Mouse (Mus musculus) lung, adult 18-20 months (tissue): ENCODE measurements at regions not wholly inside any gene's neighbourhood (a gene's known extent, or its start where the extent isn't known, plus 50 kb on each side); places are given as distances from the start of the nearest gene placed in this dataset.
A peak's percentile ranks its signal among the peaks of the same experiment; 100 is the strongest.

ENCODE experiments used
- DNase-seq, 2 experiments: peaks; one replicate each; pipeline ENCODE4 v3.0.0; 2022; ENCODE audit warnings: mixed read lengths in 2 of 2

GRCm38 (mm10) chr4:140401632-140402031, 155.0 kb upstream of the Igsf21 start:
- no peak for DNase-seq

GRCm38 (mm10) chr4:140396548-140396947, 150.0 kb upstream of the Igsf21 start:
- DNase-seq, result no peak

- no peak for DNase-seq
These were observed 145.7 kb upstream of the Igsf21 start for GRCm38 (mm10) chr4:140392290-140392689.

DNA sequence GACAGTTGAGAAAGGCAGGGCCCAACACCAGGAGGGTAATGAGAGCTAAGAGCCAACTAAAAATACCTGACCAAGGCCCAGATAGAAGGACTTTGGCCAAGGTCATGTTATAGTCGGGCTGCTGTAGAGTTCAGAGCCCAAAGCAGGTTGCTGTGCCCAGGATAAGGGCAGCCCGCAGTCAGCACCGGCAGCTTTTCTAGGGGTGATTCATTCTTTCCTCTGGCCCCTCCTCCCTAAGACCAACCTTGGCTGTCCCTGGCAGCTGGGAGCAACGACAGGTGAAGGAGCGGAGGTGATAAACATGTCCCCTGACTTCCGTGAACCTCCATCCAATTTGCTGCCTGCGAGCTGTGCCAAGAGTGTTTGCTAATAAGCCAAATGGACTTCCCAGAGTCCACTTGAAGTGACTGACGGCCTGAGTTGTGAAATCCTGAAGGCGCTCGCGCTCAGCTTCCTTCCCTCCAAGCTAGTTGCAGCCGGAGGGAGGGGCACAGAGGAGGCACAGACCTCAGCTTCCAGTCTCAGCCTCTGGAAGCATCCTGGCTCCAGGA, 144.2 kb upstream of the Igsf21 start:
- DNase-seq, result peak; percentile 67 to 78

GRCm38 (mm10) chr4:140385686-140386085, 139.1 kb upstream of the Igsf21 start:
- DNase-seq, result no peak

DNA sequence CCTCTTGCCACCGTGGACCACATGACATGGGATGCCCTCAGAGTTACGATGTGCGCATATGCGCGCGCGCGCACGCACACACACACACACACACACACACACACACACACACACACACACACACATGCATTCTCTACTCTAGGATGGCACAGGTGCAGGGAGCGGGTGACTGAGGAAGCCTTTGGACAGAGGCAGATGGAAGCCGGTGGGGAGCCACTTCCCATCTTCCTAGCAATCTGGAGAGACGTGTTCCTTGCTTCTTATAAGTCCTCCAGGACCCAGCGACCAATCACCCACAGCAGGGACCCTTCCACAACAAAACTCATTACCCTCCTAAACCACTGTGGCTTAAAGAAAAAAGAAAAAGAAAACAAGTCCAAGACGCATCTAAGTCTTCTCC, 138.6 kb upstream of the Igsf21 start:
- no peak for DNase-seq

DNA sequence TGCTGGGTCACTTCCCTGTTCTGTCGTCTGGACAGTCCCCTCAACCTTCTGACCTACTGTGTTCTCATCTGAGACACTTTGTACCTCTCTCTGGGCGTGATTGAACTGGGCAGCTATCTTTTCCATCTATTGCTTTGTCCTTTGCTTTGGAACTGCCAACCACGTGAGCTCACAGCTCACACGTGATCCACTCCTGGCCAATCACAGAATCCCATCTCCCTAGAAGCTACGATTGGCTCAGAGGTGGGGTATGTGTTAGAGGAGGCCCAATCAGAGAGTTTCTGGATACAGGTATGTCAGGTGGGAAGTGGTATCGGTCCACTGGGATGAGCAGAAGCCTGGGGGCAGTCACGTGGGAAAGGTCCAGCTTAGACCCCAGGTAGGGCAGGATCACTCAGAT, 137.0 kb upstream of the Igsf21 start:
- DNase-seq, result no peak

DNA sequence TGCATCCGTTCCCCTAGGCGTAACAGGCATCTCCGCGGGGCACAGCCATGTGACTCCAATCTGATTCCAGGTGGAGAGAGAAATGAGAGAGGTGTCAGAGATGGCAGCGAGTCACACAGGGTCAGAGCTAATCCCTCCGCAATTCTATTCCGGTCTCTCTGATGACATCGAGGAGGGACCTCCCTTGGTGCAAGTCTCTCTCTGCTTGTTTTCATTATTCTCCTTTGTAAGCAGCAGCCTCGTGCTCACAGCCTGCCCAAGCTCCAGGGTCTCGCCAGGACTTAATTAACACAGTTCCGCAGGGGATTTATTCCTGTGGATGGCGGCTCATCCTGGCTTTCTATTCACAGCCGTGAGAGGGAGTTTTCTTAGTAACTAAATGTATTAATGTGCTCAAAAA, 134.1 kb upstream of the Igsf21 start:
- no peak for DNase-seq

GRCm38 (mm10) chr4:140377941-140378340, 131.4 kb upstream of the Igsf21 start:
- DNase-seq, result no peak

- no peak for DNase-seq
These were observed 126.2 kb upstream of the Igsf21 start for GRCm38 (mm10) chr4:140372586-140373325.

GRCm38 (mm10) chr4:140371426-140372213, 125.0 kb upstream of the Igsf21 start:
- no peak for DNase-seq

DNA sequence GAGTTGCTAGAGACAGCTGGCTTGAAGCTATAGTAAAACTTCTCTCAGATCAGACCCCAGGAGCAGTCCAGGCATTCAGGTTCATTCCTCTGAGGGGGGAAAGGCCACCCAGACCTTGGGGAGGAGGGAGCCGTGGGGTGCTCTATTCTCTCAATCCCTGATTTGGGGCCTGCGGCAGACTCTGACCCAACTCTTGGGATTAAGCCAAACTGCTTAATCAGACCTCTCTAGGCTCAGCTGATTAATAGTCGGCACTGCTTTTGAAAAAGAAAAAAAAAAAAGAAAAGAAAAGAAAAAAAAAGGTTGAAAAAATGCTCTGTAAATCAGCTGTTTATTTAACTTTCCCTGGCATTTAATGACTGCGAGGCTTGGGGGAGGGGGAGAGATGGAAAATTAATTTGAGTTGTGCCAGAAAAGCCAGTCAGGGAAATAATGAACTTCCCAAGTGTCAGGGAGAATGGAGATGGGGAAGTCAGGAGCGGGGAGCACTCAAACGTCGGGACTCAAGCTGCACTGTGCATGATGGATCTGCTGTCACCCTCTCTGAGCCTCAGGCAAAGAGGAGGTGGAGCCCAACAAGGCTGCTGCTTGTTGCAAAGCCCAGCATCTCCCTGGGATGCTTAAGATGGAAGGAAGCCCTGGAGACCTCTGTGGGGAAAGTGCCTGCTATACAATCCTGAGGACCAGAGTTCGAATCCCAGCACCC, 120.5 kb upstream of the Igsf21 start:
- no peak for DNase-seq

GRCm38 (mm10) chr4:140358846-140359245, 112.3 kb upstream of the Igsf21 start:
- no peak for DNase-seq

- DNase-seq, result peak; percentile 29 to 47
These were observed 111.5 kb upstream of the Igsf21 start for GRCm38 (mm10) chr4:140358103-140358502.

DNA sequence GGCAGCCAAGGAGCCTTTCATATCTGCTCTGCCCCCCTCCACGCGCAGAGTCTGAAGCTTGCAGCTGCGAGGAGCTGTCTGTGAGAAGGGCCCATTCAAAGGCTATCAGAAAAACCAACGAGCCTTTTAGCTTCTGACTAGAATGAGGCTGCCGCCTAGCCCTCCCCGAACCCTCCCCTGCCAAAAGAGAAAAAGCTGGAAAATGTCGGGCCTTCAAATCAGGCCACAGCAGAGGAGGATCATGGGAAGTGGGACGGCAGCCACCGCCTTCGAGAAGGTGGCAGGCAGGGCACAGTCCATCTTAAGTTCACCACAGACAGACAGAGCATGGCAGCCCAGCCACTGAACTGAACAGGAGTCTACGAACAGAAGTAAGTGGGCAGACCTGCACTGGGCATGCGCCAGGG, 108.6 kb upstream of the Igsf21 start:
- DNase-seq, result no peak

DNA sequence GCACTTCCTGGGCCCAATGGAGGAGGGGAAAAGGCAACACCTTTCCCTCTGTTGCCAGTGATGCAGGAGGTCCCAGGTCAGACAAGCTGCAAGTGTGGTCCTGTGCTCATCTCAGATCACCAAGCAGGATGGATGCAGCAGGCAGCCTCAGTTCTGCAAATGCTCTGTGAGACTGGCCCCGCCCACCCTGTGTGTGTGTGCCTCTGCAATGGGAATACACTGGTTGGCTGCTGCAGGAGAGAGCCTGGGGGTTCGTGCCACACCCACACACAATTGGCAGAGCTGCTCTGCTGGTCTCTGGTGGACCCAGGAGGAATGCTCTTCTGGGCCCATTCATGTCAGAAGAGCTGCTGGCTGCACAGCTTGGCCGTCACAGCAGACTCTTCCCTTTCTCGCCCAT, 102.2 kb upstream of the Igsf21 start:
- no peak for DNase-seq

GRCm38 (mm10) chr4:140330138-140330537, 83.6 kb upstream of the Igsf21 start:
- no peak for DNase-seq

DNA sequence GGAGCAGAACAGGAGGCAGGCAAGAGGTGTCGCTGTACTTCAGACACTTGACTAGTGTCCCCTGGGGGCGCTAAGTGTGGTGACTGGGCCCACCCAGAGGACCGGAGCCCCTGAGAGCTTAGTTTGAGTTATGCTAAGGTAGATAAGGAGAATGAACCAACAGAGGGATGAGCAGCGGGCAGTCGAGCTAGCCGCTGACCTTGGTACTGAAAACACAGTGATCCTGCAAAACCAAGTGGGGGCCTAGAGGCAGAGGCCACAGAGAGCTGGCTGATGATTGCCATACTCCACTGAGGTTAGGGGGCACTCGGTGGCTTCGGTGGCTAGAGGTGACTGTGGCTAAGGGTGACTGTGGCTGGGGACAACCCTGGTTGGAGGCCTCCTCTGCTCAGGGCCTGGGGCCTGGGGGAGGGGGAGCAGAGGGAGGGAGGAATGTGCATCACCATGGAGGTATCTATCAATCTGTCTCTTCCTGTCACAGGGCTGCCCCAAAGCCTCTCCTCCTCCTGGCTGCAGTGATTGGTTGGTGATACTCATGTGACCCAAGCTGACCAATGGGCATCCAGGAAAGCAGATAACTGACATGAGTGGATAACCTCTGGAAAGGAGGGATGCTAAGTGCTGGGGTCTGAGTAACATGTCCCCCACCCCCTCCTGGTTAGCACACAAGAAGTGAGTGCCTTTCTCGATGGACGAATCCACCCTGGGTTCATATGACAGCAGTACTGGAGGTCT, 80.3 kb upstream of the Igsf21 start:
- no peak for DNase-seq

DNA sequence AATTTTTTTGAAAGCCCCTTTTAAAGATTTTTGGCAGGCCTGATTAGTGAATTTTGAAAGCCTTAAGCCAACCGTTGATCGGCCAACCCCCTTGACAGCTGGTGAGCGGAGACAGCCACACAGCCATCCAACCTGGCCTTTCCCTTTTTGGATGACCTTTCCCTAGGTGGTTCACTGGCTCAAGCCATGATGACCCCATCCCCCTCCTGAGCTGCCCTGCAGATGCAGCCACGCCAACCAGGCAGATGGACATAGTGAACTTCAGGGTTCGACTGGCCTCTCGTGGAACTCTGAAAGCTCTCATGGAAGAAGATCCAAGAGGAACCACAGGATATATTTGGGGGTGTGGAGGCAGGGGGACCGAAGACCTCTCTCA, 79.1 kb upstream of the Igsf21 start:
- DNase-seq, result no peak

- no peak for DNase-seq
These were observed 78.5 kb upstream of the Igsf21 start for GRCm38 (mm10) chr4:140324971-140325676.

DNA sequence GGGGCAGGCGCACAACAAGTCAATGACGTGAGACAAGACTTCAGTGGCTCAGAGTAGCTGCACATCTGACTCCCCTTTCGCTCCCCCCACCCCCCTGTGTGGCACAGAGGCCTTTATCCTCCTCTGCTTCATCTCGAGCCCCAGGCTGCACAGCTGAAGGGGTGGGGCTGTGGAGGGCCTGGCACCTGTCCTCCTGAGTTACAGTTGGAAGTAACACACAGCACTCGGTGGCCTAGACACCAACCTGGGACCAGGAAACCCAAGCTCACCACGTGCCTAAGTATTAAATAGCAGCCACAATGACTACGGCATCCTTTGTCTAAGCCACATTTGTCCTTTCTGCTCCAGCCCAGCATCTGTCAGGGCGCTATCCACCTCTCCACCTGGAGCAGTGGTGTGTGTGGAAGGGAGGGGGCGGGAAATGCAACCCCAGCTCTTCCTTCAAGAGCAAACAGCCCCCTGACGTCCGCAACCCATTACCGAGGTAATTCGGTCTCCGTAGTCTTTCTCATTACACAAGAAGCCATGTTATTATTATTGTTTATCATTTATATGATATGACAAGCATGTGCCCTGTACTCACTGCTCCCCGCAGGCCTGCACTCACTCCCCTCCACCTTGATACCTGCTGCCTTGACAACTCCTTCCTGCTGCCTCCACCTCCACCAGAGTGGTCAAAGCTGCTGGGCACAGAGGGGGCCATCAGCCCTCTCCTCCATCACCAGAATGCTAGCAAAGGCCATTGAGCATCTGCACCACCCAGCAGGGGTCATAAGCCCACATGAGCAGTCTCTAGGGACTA, 73.7 kb upstream of the Igsf21 start:
- no peak for DNase-seq
